Comparison of ENCODE assay signal across 14 mouse cellular contexts in the genomic region with DNA sequence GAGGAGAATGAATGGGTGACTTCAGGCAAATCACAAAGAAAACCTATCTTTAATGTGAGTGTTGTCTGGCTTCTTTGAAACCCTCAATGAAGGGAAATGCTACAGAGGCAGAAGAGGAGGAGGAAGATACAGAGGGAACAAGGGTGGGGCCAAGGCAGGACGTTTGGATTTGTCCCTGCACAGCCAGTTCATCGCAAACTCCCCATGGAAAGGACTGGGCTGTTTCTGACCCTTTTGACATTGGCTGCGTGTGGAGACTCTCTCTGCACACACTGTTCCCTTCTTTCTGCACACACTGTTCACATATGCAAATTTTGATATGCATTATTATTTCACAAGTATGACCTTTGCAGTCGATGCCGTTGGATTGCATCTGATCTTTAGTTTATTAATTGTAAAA.
"Had no signal": no experiment of that assay in that cellular context is flagged by ENCODE, and none has a peak within 500 bp of the region (broad histone marks: within the 10 kb centered on the region; RNA-seq: fewer than 3 reads in every experiment).

No protein-coding gene starts in this region.

- H3K27ac ChIP-seq: left cerebral cortex, adult 2 months; limb, embryonic 10.5 days; liver, embryonic 15.5 days; midbrain, embryonic 12.5 days; stomach, embryonic 15.5 days had no signal

- H3K4me1 ChIP-seq: liver, embryonic 15.5 days had no signal

- H3K9me3 ChIP-seq: limb, embryonic 10.5 days; liver, embryonic 15.5 days; midbrain, embryonic 12.5 days; stomach, embryonic 15.5 days had no signal

- DNase-seq: kidney, adult 2 months; kidney, postnatal 25 days; lung, adult 2 months; lung, postnatal 4 days; right cerebral cortex, postnatal 14 days; thymus, adult 2 months; thymus, postnatal 25 days had no signal

- H3K4me3 ChIP-seq: left cerebral cortex, adult 2 months; limb, embryonic 10.5 days; liver, embryonic 15.5 days; midbrain, embryonic 12.5 days; stomach, embryonic 15.5 days had no signal

- H3K36me3 ChIP-seq: limb, embryonic 10.5 days; liver, embryonic 15.5 days; midbrain, embryonic 12.5 days; stomach, embryonic 15.5 days had no signal

- H3K27me3 ChIP-seq: liver, embryonic 15.5 days; midbrain, embryonic 12.5 days; stomach, embryonic 15.5 days had no signal

- H3K9ac ChIP-seq: liver, embryonic 15.5 days; midbrain, embryonic 12.5 days; stomach, embryonic 15.5 days had no signal

- ATAC-seq: lung, postnatal 0 days had no signal

- H3K4me2 ChIP-seq: liver, embryonic 11.5 days; liver, embryonic 15.5 days; midbrain, embryonic 12.5 days; stomach, embryonic 15.5 days had no signal
